Mouse (Mus musculus) heart, embryonic 13.5 days (tissue): Measurements from ENCODE around the gene Tep1. TPM values are rescaled to one million over a fixed set of nuclear protein-coding genes. Genes with fewer than 3 reads are reported as not detected.
"Not testable (repeated sequence)": the region's sequence is repeated elsewhere in the genome, so short reads cannot be mapped to it uniquely, and the experiment has no call there.

ENCODE experiments used
- ATAC-seq: fragments of 200-750 bp; cut with Nextera tagmentation; 2 replicates; pipeline ENCODE4 v1.8.0; 2017; ENCODE audit warnings: moderate TSS enrichment; ENCODE audit not compliant: insufficient number of reproducible peaks, low FRiP score, low TSS enrichment; ENCODE audit errors: extremely low read depth
- H3K27ac ChIP-seq: fragments of 300-500 bp; sonication (generic); replicated peaks from 2 replicates; pipeline ENCODE4 v1.5.1; 2015; ENCODE audit warnings: moderate library complexity, mild to moderate bottlenecking, inconsistent platforms
- H3K27me3 ChIP-seq: fragments of 300-500 bp; sonication (generic); replicated peaks from 2 replicates; pipeline ENCODE4 v1.6.1; 2015; ENCODE audit warnings: mild to moderate bottlenecking, inconsistent platforms
- H3K36me3 ChIP-seq: fragments of 300-500 bp; sonication (generic); 2 replicates; pipeline ENCODE4 v1.6.1; 2015; ENCODE audit warnings: mild to moderate bottlenecking, inconsistent platforms
- H3K4me1 ChIP-seq: fragments of 300-500 bp; sonication (generic); 2 replicates; pipeline ENCODE4 v1.6.1; 2015; ENCODE audit warnings: inconsistent platforms
- H3K4me2 ChIP-seq: fragments of 300-500 bp; sonication (generic); 2 replicates; pipeline ENCODE4 v1.6.1; 2015; ENCODE audit warnings: inconsistent platforms, mild to moderate bottlenecking, moderate library complexity
- H3K4me3 ChIP-seq: fragments of 300-500 bp; sonication (generic); 2 replicates; pipeline ENCODE4 v1.5.1; 2015; ENCODE audit warnings: moderate library complexity, mild to moderate bottlenecking, inconsistent platforms
- H3K9ac ChIP-seq: fragments of 300-500 bp; sonication (generic); 2 replicates; pipeline ENCODE4 v1.6.1; 2015; ENCODE audit warnings: inconsistent platforms, mild to moderate bottlenecking, moderate library complexity
- H3K9me3 ChIP-seq: fragments of 300-500 bp; sonication (generic); 2 replicates; pipeline ENCODE4 v1.6.1; 2016; ENCODE audit warnings: inconsistent platforms
- WGBS: fragments of 180-500 bp; shearing (Covaris S2); methylation state at CpG from one replicate; pipeline ENCODE4 v1.1.7; 2015; ENCODE audit warnings: mixed read lengths; 5-methylcytosine and 5-hydroxymethylcytosine counted together
- polyA plus RNA-seq: library from polyadenylated mRNA; unstranded; fragments of >200 nt; fragmentation: Nextera tagmentation; extraction: Ambion mirVana; gene quantifications from 2 replicates; pipeline ENCODE4 v1.2.1, GENCODE M21; 2015

Tep1 gene
- polyA plus RNA-seq, 1 experiment from 2014 or later, result 5.1 TPM

DNA sequence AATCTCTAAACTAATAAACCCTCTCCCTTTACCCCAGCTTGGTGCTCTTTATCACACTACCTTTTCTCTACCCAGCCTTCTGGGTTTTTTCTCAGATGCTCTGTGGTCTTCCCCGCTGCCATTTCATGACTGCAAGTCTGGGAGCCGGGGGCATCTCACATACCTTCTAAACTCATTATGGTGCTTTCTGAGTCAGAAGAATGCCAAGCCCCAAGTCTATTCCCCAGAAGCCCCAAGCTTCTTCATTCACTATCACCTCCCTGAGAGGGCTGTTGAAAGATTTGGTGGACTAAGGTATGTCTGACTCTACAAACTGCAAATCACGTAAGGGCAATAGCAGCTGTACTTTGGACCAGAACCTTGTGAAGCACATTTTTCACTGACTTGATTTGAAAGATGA is 3.4 kb downstream of the Tep1 start:
- Histone ChIP-seq H3K9ac (no peak overlapping the region), H3K36me3 (peaks cover 44% of the 10 kb centered on the region), H3K9me3 (no peaks in the 10 kb centered on the region), H3K27ac (no peak overlapping the region), H3K27me3 (no peaks in the 10 kb centered on the region), H3K4me3 (no peak overlapping the region), H3K4me2 (no peak overlapping the region), H3K4me1 (0 out of 2 replicates have a peak, but pooled peaks cover 4% of the 10 kb centered on the region)
- WGBS, result 86% methylated on average over 3 of the region's 3 CpGs
- no peak for ATAC-seq

DNA sequence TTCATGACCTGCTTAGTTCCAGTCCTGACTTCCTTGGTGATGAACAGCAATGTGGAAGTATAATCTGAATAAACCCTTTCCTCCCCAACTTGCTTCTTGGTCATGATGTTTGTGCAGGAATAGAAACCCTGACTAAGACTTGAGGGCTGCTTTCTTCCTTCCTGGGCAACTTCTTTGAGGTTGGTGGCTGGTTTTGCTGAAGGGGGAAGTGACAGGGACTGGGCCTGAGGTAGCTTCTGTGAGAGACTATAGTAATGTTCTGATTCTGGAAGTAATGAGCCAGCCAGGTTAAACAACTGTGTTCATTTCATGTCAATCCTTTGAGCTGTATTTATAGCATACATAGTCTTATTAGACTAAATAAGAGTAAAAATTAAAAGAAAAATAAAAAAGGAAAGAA is 5.4 kb downstream of the Tep1 start:
- not testable (repeated sequence) for H3K27ac ChIP-seq, H3K4me2 ChIP-seq, H3K4me1 ChIP-seq, H3K9me3 ChIP-seq, H3K9ac ChIP-seq, ATAC-seq, H3K27me3 ChIP-seq, H3K4me3 ChIP-seq
- H3K36me3 ChIP-seq, result peaks cover 61% of the 10 kb centered on the region

DNA sequence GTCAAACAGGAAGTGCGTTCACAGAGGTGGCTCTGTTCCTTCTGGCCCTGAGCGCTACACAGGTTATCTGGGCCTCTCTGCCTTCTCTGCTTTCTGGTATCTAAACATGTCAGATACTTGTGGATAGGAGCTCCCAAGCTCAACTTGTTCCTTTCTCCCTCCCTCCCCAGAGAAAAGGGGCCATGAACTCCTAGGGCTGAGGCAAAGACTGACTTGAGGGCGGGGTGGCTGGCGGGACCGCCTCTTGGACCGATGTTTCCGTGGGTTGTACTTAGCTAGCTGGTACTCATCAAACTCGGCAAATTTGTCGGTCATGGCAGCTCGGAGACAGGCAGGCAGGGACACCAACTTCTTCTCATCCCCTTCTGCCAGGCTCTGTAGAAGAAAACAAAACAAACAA is 7.7 kb downstream of the Tep1 start:
- no peak overlapping the region for H3K4me2 ChIP-seq
- no peak for ATAC-seq
- no peak overlapping the region for H3K9ac ChIP-seq
- no peaks in the 10 kb centered on the region for H3K9me3 ChIP-seq
- H3K27me3 ChIP-seq, result no peaks in the 10 kb centered on the region
- no peak overlapping the region for H3K4me3 ChIP-seq
- no peak overlapping the region for H3K27ac ChIP-seq
- WGBS, result 79% methylated on average over 10 of the region's 10 CpGs
- H3K4me1 ChIP-seq, result no peaks in the 10 kb centered on the region
- H3K36me3 ChIP-seq, result peaks cover 68% of the 10 kb centered on the region

DNA sequence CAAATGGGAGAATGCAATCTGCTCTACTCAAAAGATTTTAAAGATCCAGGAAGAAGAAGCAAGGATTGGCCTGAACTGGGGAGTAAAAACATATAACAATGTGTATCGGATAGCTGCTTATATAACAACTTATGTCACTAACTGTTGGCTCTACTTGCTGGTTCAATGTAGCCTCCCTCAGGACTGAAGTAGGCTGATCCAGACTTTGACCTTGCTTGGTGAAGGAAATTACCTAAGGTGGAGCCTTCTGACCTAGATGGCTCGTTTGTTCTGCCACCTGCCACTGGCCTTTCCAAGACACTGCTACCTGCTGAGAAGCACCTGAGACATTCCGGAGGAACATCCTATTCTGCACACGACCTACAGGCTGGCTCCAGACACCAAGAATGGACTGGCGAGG is 14.6 kb downstream of the Tep1 start:
- H3K9me3 ChIP-seq, result no peaks in the 10 kb centered on the region
- H3K27me3 ChIP-seq, result no peaks in the 10 kb centered on the region
- no peak overlapping the region for H3K4me2 ChIP-seq
- 82% methylated on average over 5 of the region's 5 CpGs for WGBS
- no peak overlapping the region for H3K9ac ChIP-seq
- no peak for ATAC-seq
- H3K4me3 ChIP-seq, result no peak overlapping the region
- H3K4me1 ChIP-seq, result no peaks in the 10 kb centered on the region
- H3K27ac ChIP-seq, result no peak overlapping the region
- peaks cover 64% of the 10 kb centered on the region for H3K36me3 ChIP-seq

DNA sequence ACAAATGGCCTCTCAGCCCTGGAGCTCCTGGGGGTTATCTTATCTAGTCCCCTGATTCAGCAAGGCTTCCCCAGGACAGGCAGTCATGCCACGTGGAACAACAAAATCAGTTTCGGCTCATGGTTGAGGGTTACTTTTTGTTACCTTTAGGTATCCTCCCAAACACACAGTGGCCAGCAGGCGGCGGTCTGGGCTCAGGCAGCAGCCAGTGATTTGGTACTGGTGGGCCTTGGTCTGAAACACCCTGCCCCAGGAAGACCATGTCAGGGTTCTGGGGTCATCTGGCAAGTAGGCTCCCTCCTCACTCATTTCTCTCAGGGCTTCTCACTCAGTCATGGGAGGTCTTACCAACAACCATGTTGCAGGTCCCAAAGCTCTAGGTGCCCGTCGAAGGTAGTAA is 33.1 kb downstream of the Tep1 start:
- ATAC-seq, result no peak
- H3K27me3 ChIP-seq, result no peaks in the 10 kb centered on the region
- H3K27ac ChIP-seq, result no peak overlapping the region
- H3K9ac ChIP-seq, result no peak overlapping the region
- H3K4me2 ChIP-seq, result no peak overlapping the region
- no peak overlapping the region for H3K4me3 ChIP-seq
- peaks cover 45% of the 10 kb centered on the region for H3K36me3 ChIP-seq
- no peaks in the 10 kb centered on the region for H3K9me3 ChIP-seq
- H3K4me1 ChIP-seq, result no peaks in the 10 kb centered on the region
- 44% methylated on average over 6 of the region's 6 CpGs for WGBS

DNA sequence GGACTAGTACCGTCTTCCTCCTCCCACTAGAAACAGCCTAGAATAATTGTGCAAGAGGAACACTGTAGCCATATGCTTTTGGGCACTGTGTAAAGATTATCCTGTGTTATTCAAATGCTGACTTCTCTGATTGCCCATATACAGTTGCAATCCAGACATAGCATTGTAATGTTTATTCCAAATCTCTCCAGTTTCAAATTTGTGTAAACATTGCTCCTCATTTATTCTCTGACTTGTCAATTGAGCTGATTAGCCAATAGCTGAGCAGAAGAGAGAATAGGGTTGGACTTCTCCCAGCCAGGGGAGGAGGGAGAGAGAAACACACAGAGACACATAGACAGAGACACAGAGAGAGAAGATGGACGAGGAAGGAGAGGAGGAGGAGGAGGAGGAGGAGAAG is 35.9 kb downstream of the Tep1 start:
- Histone ChIP-seq H3K36me3 (peaks cover 63% of the 10 kb centered on the region), H3K4me3 (no peak overlapping the region), H3K9ac (no peak overlapping the region), H3K27ac (no peak overlapping the region), H3K4me1 (no peaks in the 10 kb centered on the region), H3K9me3 (no peaks in the 10 kb centered on the region), H3K27me3 (no peaks in the 10 kb centered on the region), H3K4me2 (no peak overlapping the region)
- 54% methylated on average over 2 of the region's 2 CpGs for WGBS
- ATAC-seq, result no peak

DNA sequence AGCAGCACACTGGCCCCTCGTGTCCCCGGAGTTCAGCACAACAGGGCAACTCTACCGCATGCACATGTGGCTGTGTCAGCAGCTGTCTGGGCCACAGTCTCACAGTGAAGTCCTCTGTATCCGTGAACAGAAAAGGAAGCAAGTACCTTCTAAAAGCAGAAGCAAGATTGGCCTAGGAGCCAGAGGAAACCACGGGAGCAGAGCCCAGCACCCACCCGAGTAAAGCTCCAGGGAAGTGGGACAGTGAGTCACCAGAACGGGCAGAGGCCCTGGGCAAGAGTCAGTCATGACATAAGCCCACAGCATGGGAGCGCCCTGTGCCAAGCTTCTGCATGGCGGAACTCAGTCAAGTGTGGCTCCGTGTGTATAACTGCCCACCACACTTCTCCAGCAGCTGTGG is 36.4 kb downstream of the Tep1 start:
- 76% methylated on average over 10 of the region's 10 CpGs for WGBS
- no peaks in the 10 kb centered on the region for H3K4me1 ChIP-seq

DNA sequence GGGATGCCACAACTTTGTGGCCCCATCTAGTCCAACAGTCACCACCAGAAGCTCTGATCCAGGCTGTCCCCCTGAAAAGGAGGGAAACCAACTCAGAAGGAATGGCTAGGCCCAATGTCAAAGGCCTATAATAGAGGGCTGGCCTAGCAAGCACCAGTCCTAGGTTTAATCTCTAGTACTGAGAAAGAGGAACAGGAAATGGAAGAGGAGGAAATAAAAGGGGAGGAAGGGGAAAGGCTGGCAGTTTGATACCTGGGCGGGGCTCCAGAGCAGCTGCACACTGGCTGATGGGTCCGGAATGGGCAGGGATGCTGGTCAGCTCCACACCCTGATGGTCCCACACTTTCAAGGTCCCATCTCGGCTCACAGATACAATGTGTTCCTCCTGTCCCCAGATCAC is 40.5 kb downstream of the Tep1 start:
- Histone ChIP-seq H3K9ac (no peak overlapping the region), H3K27me3 (no peaks in the 10 kb centered on the region), H3K4me2 (no peak overlapping the region), H3K9me3 (no peaks in the 10 kb centered on the region), H3K36me3 (peaks cover 74% of the 10 kb centered on the region), H3K4me1 (no peaks in the 10 kb centered on the region), H3K4me3 (no peak overlapping the region), H3K27ac (no peak overlapping the region)
- 87% methylated on average over 3 of the region's 3 CpGs for WGBS
- no peak for ATAC-seq

More for the DNA sequence above, 36.4 kb downstream of the Tep1 start:
- Histone ChIP-seq H3K4me3 (no peak overlapping the region), H3K4me2 (no peak overlapping the region), H3K27me3 (no peaks in the 10 kb centered on the region), H3K27ac (no peak overlapping the region), H3K9ac (no peak overlapping the region), H3K36me3 (peaks cover 64% of the 10 kb centered on the region), H3K9me3 (no peaks in the 10 kb centered on the region)
- no peak for ATAC-seq

DNA sequence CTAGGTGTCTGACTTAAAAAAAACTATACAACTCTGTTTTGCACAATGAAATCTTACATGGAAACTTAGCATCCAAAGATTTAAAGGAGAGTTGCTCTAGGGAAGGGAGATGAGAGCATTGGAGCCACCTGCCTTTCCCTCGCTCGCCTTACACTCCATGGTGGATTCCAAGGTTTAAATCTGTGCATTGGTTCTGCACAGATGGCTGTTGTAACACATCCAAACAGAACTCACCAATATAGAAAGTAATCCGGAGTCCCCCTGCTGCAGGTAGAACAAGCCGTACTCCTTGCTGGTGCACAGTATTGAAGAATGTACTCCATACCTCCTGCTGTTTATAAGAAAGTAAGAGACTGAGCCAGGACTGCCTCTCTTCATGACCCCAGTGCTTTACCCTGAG is 43.8 kb downstream of the Tep1 start:
- Histone ChIP-seq H3K4me2 (no peak overlapping the region), H3K27me3 (no peaks in the 10 kb centered on the region), H3K9ac (no peak overlapping the region), H3K4me1 (no peaks in the 10 kb centered on the region), H3K4me3 (no peak overlapping the region), H3K9me3 (no peaks in the 10 kb centered on the region), H3K36me3 (peaks cover 79% of the 10 kb centered on the region), H3K27ac (no peak overlapping the region)
- 80% methylated on average over 4 of the region's 4 CpGs for WGBS
- no peak for ATAC-seq

DNA sequence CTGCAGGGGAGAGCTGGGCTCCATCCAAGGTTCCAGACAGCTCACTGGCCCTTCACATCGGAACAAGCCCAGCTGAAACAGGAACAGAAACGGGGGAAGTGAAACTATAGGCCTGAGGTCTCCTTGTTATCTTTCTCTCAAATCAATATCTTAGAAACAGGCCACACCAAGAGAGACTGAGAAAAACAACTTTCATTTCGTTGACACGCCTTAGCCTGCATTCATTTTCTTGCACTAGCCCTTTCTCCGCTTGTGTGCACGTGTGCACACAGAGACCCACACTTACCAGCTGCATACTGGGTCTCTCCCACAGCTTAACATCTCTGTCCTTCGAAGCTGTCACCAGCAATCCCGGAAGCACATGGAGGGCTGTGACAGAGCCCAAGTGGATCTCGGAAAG is 46.1 kb downstream of the Tep1 start:
- Histone ChIP-seq H3K27ac (no peak overlapping the region), H3K27me3 (no peaks in the 10 kb centered on the region), H3K4me2 (no peak overlapping the region), H3K4me1 (no peaks in the 10 kb centered on the region), H3K9ac (no peak overlapping the region), H3K4me3 (no peak overlapping the region), H3K9me3 (no peaks in the 10 kb centered on the region), H3K36me3 (peaks cover 82% of the 10 kb centered on the region)
- WGBS, result 80% methylated on average over 9 of the region's 9 CpGs
- no peak for ATAC-seq

DNA sequence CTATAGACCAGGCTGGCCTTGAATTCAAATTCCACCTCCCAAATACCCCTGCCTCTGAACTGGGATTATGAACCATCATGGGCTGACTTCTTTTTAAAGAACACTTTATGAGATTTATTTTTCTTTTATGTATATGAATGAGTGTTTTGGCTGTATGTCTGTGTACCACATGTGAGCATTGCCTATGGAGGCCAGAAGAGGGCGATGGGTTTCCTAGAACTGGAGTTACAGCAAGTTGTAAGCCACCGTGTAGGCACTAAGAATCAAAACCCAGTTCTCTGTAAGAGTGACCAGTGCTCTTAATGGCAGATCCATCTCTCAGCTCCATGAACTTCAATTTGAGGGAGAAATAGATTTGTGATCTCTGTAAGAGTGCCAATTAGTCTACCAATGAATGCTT is 47.1 kb downstream of the Tep1 start:
- Histone ChIP-seq H3K9ac (no peak overlapping the region), H3K4me1 (no peaks in the 10 kb centered on the region), H3K9me3 (no peaks in the 10 kb centered on the region), H3K4me2 (no peak overlapping the region), H3K4me3 (no peak overlapping the region), H3K27ac (no peak overlapping the region), H3K27me3 (no peaks in the 10 kb centered on the region), H3K36me3 (peaks cover 80% of the 10 kb centered on the region)
- 62% methylated on average over 2 of the region's 2 CpGs for WGBS
- no peak for ATAC-seq

DNA sequence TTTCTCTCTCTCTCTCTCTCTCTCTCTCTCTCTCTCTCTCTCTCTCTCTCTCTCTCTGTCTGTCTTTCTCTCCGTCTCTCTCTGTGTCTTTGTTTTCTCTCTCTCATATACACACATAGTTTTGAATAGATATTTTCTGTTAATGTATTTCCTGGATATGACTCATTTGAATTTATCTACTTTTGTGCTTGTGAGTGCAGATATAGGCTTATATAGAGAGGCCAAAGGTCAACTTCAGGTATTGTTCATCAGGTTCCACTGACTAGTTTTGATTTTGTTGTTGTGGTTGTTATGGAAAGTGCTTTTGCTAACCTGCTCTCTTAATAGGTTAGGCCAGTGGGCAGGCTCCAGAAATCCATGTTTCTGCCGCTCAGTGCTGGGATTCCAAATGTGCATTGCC is 57.3 kb downstream of the Tep1 start:
- Histone ChIP-seq H3K9ac (no peak overlapping the region), H3K9me3 (no peaks in the 10 kb centered on the region), H3K4me1 (peaks cover 7% of the 10 kb centered on the region), H3K36me3 (peaks cover 82% of the 10 kb centered on the region), H3K4me2 (no peak overlapping the region), H3K27ac (no peak overlapping the region), H3K4me3 (no peak overlapping the region), H3K27me3 (no peaks in the 10 kb centered on the region)
- WGBS, result 90% methylated on average over 2 of the region's 2 CpGs
- no peak for ATAC-seq
